Mouse (Mus musculus) midbrain, embryonic 10.5 days (tissue): ENCODE data around the gene Igflr1. TPM values are rescaled to one million over a fixed set of nuclear protein-coding genes. Genes with fewer than 3 reads are reported as not detected.

ENCODE experiments used
- DNase-seq: peaks from one replicate; pipeline ENCODE4 v3.0.0-alpha.2; 2017; ENCODE audit warnings: low spot score
- H3K27ac ChIP-seq: fragments of 300-500 bp; sonication (generic); replicated peaks from 2 replicates; pipeline ENCODE4 v1.5.1; 2016; ENCODE audit warnings: mild to moderate bottlenecking
- H3K27me3 ChIP-seq: fragments of 300-500 bp; sonication (generic); 2 replicates; pipeline ENCODE4 v1.6.1; 2016; ENCODE audit warnings: low read depth, mild to moderate bottlenecking; ENCODE audit not compliant: poor library complexity, severe bottlenecking
- H3K36me3 ChIP-seq: fragments of 300-500 bp; sonication (generic); 2 replicates; pipeline ENCODE4 v1.6.1; 2016; ENCODE audit warnings: mild to moderate bottlenecking, moderate library complexity
- H3K4me1 ChIP-seq: fragments of 300-500 bp; sonication (generic); 2 replicates; pipeline ENCODE4 v1.6.1; 2016
- H3K4me3 ChIP-seq: fragments of 300-500 bp; sonication (generic); 2 replicates; pipeline ENCODE4 v1.5.1; 2016; ENCODE audit warnings: mild to moderate bottlenecking, moderate library complexity
- H3K9me3 ChIP-seq: fragments of 300-500 bp; sonication (generic); replicated peaks from 2 replicates; pipeline ENCODE4 v1.6.1; 2016; ENCODE audit warnings: mild to moderate bottlenecking
- WGBS: fragments of 180-500 bp; shearing (Covaris S2); methylation state at CpG from one replicate; pipeline ENCODE4 v1.1.7; 2016; 5-methylcytosine and 5-hydroxymethylcytosine counted together
- polyA plus RNA-seq: library from polyadenylated mRNA; unstranded; fragments of >200 nt; fragmentation: Nextera tagmentation; extraction: Ambion mirVana; gene quantifications from 2 replicates; pipeline ENCODE4 v1.2.1, GENCODE M21; 2016

Igflr1 gene
- polyA plus RNA-seq, result 4.4 and 7.2 TPM in 2 replicates

DNA sequence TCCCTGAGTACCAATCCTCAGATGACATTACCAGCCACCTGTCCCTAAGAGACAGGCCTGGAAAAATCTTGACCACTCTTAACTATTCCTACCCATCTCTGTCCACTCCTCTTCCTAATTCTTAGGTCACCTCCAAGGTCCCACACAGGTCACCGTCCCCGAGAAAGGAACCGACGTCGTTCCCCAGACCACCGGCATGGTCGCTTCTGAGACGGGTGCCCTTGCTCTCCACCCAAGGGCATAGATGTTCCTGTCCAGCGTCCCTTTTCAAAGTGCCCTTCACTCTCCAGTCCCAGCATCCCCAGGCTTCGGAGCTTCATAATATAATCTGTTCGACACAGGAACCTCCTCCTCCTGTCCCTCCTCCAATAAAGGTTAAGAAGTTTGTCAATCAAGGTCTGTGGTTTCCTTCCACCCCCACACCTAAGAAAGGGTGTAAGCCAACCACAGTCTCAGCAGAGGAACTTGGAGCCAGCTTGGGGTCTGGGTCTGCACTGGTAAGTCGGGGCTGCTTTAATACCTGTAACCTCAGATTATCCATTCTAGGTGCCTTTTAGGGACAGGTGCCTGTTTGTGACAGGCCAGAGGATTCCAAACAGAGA lies at the start of gene Igflr1:
Gene Igflr1 (plus strand): TSS at position 458 of the 602 bp plus-strand sequence.
- peak within 1 kb of the TSS; percentile 71; the same call in 1 of the 2 replicates for H3K4me3 ChIP-seq
- DNase-seq, result no peak
- 94% methylated on average over 12 of the region's 12 CpGs for WGBS
- no peaks in the 10 kb centered on the region for H3K9me3 ChIP-seq
- no peaks in the 10 kb centered on the region for H3K27me3 ChIP-seq
- H3K27ac ChIP-seq, result no peak within 1 kb of the TSS
- peaks cover 16% of the 10 kb centered on the region for H3K4me1 ChIP-seq
- peaks cover 58% of the 10 kb centered on the region for H3K36me3 ChIP-seq

- Histone ChIP-seq H3K27ac (no peak overlapping the region; the same call in 1 of the 2 replicates), H3K9me3 (no peaks in the 10 kb centered on the region), H3K27me3 (peaks cover 6% of the 10 kb centered on the region; the same call in 1 of the 2 replicates), H3K4me3 (no peak overlapping the region), H3K4me1 (peaks cover 30% of the 10 kb centered on the region), H3K36me3 (peaks cover 9% of the 10 kb centered on the region)
- DNase-seq, result no peak
- 48% methylated on average over 8 of the region's 8 CpGs for WGBS
Observed at GRCm38 (mm10) chr7:30518325-30518724, 46.9 kb upstream of the Igflr1 start.

DNA sequence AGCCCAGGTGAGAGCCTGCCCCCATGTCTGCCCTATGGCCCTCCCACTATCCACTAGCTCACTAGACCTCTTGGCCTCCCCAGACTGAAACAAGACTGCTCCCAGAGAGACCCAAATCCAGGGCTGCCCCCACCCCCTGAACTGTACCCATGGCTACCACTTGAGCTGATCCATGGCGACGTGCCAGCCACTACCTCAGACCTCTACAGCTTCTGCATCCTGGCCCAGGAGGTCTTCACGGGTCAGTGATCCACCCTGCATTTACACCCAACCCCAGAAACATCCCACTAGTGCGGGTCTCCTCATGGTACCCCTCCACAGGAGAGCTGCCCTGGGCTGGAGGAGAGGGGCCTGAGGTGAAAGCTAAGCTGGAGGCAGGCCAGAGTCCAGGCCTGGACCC lies 44.8 kb upstream of the Igflr1 start:
- Histone ChIP-seq H3K27me3 (peaks cover 4% of the 10 kb centered on the region; the same call in 1 of the 2 replicates), H3K27ac (peak overlapping the region; percentile 2; the same call in 1 of the 2 replicates), H3K4me3 (no peak overlapping the region), H3K4me1 (peaks cover 30% of the 10 kb centered on the region), H3K36me3 (peaks cover 30% of the 10 kb centered on the region), H3K9me3 (no peaks in the 10 kb centered on the region)
- DNase-seq, result no peak
- WGBS, result 72% methylated on average over 4 of the region's 4 CpGs

DNA sequence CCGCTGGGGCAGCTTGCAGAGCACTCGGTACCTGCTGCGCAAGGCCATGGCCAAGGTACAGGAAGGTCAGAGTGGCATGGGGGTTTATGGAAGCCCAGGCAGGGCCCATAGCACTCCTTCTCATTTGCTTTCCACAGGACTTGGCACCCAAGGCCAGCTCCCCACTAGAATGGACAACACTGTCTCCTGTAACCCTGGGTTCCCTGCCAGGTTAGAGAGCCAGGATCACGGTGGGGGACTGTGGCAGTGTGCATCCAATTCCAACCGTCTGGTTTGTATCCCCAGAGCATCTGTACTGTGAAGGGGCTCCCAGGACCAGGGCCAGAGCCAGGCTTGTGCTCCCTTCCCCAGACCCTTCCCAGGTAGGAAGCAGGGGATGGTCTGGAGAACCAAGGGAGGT lies 44.4 kb upstream of the Igflr1 start:
- Histone ChIP-seq H3K27me3 (no peaks in the 10 kb centered on the region), H3K4me3 (no peak overlapping the region), H3K4me1 (peaks cover 27% of the 10 kb centered on the region), H3K9me3 (no peaks in the 10 kb centered on the region), H3K36me3 (peaks cover 35% of the 10 kb centered on the region), H3K27ac (peak overlapping the region; percentile 2)
- WGBS, result 85% methylated on average over 5 of the region's 5 CpGs
- DNase-seq, result no peak

- 81% methylated on average over 10 of the region's 10 CpGs for WGBS
- Histone ChIP-seq H3K27ac (no peak overlapping the region), H3K27me3 (peaks cover 13% of the 10 kb centered on the region), H3K4me1 (peaks cover 39% of the 10 kb centered on the region), H3K4me3 (no peak overlapping the region), H3K36me3 (peaks cover 55% of the 10 kb centered on the region), H3K9me3 (no peaks in the 10 kb centered on the region)
- DNase-seq, result no peak
Observed at GRCm38 (mm10) chr7:30522871-30523270, 42.4 kb upstream of the Igflr1 start.

GRCm38 (mm10) chr7:30524487-30524886 lies 40.7 kb upstream of the Igflr1 start:
- H3K36me3 ChIP-seq, result peaks cover 71% of the 10 kb centered on the region
- no peak overlapping the region for H3K27ac ChIP-seq
- no peak overlapping the region for H3K4me3 ChIP-seq
- DNase-seq, result no peak
- H3K9me3 ChIP-seq, result no peaks in the 10 kb centered on the region
- peaks cover 35% of the 10 kb centered on the region for H3K4me1 ChIP-seq
- 81% methylated on average over 6 of the region's 6 CpGs for WGBS
- H3K27me3 ChIP-seq, result peaks cover 16% of the 10 kb centered on the region

DNA sequence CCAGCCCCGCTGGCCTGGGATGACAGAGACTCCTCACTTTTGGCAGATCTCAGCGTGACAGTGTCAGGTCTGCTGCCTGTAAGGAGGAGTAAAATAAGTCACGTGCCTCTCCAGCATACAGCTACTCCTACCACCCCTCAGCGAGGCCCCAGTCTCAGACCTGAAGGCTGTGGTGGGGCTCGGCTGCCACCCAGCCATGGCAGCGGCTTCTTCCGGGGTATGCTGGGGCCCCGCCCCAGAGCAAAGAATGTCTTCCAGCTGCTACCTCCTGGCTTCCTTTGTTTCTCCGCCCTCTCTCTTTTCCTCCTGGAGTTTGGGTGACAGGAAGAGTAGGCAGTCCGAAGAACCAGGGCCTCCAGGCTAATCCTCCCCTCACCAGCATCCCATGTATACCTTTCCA lies 39.3 kb upstream of the Igflr1 start:
- H3K9me3 ChIP-seq, result no peaks in the 10 kb centered on the region
- no peak overlapping the region for H3K4me3 ChIP-seq
- WGBS, result 32% methylated on average over 10 of the region's 10 CpGs
- H3K27me3 ChIP-seq, result peaks cover 16% of the 10 kb centered on the region
- peaks cover 86% of the 10 kb centered on the region for H3K36me3 ChIP-seq
- no peak overlapping the region for H3K27ac ChIP-seq
- peaks cover 22% of the 10 kb centered on the region for H3K4me1 ChIP-seq
- DNase-seq, result no peak

GRCm38 (mm10) chr7:30526399-30526798 lies 38.8 kb upstream of the Igflr1 start:
- peak overlapping the region; percentile 17; the same call in 1 of the 2 replicates for H3K27ac ChIP-seq
- no peaks in the 10 kb centered on the region for H3K9me3 ChIP-seq
- H3K36me3 ChIP-seq, result peaks cover 90% of the 10 kb centered on the region
- WGBS, result 21% methylated on average over 17 of the region's 17 CpGs
- H3K4me1 ChIP-seq, result peaks cover 18% of the 10 kb centered on the region
- peaks cover 16% of the 10 kb centered on the region for H3K27me3 ChIP-seq
- no peak for DNase-seq
- H3K4me3 ChIP-seq, result 0 out of 2 replicates have a peak overlapping the region, but pooled peaks have one; percentile 7

GRCm38 (mm10) chr7:30526981-30527380 lies 38.2 kb upstream of the Igflr1 start:
- WGBS, result 82% methylated on average over 14 of the region's 14 CpGs
- H3K9me3 ChIP-seq, result no peaks in the 10 kb centered on the region
- DNase-seq, result no peak
- H3K4me1 ChIP-seq, result peaks cover 17% of the 10 kb centered on the region
- H3K4me3 ChIP-seq, result no peak overlapping the region
- peaks cover 20% of the 10 kb centered on the region for H3K27me3 ChIP-seq
- peak overlapping the region; percentile 17; the same call in 1 of the 2 replicates for H3K27ac ChIP-seq
- H3K36me3 ChIP-seq, result peaks cover 96% of the 10 kb centered on the region

GRCm38 (mm10) chr7:30531291-30531815 lies 33.9 kb upstream of the Igflr1 start:
- 88% methylated on average over 9 of the region's 9 CpGs for WGBS

GRCm38 (mm10) chr7:30532931-30533330 lies 32.3 kb upstream of the Igflr1 start:
- Histone ChIP-seq H3K4me3 (peak overlapping the region; percentile 67), H3K27ac (peak overlapping the region; percentile 97), H3K9me3 (no peaks in the 10 kb centered on the region), H3K27me3 (peaks cover 25% of the 10 kb centered on the region), H3K36me3 (peaks cover 53% of the 10 kb centered on the region), H3K4me1 (peaks cover 39% of the 10 kb centered on the region)
- 16% methylated on average over 8 of the region's 8 CpGs for WGBS
- peak; percentile 49 for DNase-seq

More at GRCm38 (mm10) chr7:30531291-30531815, 33.9 kb upstream of the Igflr1 start:
- no peak overlapping the region for H3K4me3 ChIP-seq
- peaks cover 37% of the 10 kb centered on the region for H3K27me3 ChIP-seq
- DNase-seq, result no peak
- H3K36me3 ChIP-seq, result peaks cover 68% of the 10 kb centered on the region
- no peak overlapping the region for H3K27ac ChIP-seq
- H3K9me3 ChIP-seq, result no peaks in the 10 kb centered on the region
- peaks cover 46% of the 10 kb centered on the region for H3K4me1 ChIP-seq

DNA sequence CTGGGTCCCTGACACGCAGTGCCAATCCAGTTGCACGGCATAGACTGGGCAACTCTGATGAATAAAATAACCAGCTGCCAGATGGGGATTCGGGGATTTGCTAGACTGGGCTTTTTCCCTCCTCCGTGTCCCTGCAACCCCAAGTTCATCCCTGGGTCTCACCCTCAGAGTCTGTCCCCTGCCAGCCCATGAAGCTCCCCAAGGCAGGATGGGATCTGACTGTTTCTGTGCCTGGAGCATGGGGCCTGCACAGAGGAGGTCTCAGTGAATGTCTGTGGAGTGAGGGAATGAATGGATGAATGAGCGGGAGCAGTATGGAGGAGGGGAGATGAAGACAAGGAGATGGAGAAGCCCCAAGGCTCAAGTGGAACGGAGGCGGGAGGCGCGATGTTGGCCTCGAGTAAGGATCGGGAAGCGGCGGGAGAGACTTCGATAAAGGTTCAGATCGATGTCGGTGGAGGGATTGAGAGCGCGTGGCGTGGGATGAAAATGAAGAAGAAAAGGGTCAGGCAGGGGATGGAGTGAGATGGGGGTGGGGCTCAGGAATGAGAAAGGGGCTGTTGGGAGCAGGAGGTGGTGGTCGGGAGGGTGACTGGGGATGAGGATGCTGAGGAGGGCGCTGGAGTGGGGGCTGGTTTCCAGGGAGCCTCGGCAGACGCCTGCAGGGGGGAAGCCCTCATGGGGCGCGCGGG lies 31.1 kb upstream of the Igflr1 start:
- Histone ChIP-seq H3K4me3 (peak overlapping the region; percentile 67), H3K4me1 (peaks cover 39% of the 10 kb centered on the region), H3K36me3 (peaks cover 50% of the 10 kb centered on the region), H3K9me3 (no peaks in the 10 kb centered on the region), H3K27me3 (peaks cover 23% of the 10 kb centered on the region), H3K27ac (peak overlapping the region; percentile 97)
- WGBS, result 6% methylated on average over 26 of the region's 26 CpGs
- DNase-seq, result no peak
